Mouse (Mus musculus): Measurements from ENCODE around the gene Prr23a1.

The Prr23a1 gene

DNA sequence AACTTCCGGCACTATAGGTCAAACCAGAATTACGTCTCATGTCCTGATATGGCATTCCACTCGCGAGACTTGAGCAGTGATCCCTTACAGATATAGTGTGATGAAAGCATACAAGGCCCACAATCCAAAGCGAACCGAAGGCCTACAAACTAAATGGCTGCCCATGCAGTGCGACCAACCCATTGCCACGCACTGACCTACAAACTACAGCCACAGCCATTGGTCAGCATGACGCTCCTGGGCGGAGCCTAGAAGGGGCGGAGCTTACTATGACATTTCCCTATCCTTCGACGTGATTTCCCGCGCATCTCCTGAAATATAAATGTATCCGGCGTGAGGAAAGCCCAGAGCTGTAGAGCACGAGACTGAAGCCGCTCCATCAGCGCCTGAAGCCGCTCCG, at the start of gene Prr23a1:
Gene Prr23a1 (plus strand): TSS at position 387 of the 400 bp plus-strand sequence.
- DNase-seq (ENCODE audit: low spot score), result no peak

DNA sequence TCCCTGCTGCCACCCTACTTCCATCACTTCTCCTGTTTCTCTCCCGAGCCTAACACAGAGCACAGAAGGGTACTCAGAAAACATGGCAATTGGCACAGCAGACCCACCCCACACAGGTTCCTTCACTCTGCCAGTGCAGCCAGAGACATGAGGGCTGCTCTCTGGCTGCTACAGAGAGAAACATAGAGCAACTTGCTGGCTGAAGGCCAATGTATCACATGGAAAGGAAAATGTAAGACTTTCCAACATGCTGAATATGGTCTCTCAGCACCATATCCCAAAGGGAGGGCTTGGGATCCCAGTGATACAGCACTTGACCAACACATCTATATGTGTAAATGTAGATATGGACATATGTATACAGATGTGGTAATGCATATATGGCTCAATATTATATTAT, 43.3 kb upstream of the Prr23a1 start:
- DNase-seq (ENCODE audit: low spot score), result no peak

DNA sequence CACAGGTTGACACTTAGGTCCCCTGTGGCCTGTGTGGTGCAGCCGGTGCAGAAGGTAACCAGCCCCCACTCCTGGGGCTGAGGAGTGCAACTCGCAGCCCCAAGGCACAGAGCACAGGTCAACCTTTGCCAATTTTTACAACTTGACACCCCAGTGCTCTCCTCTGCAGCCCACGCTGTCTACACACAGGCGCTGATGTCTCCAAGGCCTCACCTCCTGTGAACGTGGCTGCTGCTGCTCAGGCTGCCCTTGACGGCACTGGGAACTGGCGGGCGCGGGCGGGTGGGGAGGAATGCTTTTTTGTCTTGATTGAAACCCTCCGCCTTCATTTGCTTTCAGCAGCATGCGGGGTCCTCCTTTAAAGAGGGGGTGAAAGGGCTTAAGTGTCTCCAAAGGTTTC, 38.3 kb upstream of the Prr23a1 start:
- DNase-seq (ENCODE audit: low spot score), result no peak

DNA sequence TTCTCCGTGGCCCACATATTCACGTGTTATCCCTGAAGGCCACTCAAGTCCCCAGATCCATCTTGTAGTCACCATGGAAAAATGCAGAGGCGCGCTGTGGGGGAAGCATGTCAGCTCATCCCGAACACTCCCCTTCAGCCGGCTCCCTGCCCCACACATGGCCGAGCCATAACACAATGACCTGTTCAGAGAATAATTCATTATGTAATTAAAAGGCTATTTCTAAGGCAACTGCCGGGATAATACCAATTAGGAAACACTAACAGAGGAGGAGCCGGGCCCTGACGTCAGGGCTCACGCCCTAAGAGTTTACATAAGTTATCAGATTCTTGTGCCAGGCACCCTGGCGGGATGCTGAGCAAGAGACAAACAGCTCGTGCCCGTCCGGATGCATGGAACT, 36.8 kb upstream of the Prr23a1 start:
- DNase-seq (ENCODE audit: low spot score), result no peak

DNA sequence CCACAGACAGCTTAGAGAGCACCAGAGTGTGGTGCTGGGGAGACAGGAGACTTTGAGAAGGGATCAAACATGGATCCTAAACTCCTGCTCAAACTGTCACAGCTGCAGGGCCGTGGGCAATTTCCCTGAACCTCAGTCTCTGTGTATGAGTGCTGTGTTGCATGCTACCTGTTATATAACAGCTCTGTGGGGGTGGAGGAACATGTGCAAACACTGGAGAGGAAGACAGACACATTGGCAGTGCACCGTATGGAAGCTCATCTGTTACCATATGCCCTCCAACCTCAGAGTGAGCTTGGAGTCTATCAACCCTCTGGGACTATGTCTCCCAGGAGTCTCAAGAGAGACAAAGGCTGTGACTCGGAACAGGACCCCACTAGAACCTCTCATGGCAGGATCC, 36.4 kb upstream of the Prr23a1 start:
- peak; percentile 18 for DNase-seq (ENCODE audit: low spot score)

DNA sequence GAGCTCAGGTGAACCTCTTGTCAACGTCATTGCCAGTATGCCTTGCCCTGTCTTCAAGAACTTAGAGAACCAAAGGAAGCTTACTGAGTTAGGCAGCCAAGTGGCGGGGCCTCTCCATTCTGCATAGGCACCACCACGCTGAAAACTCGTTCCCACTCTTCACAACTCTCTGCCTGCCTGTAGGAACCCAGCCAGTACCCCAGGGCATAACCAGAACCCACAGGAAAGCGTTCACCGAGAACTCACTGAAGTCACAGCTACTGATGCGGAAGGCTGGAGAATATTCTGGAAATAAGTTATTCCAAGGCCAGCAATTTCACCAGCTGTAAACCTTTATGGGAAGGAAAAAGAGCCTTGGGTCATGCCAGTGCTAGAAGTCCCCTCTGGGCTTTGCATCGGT, 34.7 kb upstream of the Prr23a1 start:
- no peak for DNase-seq (ENCODE audit: low spot score)

DNA sequence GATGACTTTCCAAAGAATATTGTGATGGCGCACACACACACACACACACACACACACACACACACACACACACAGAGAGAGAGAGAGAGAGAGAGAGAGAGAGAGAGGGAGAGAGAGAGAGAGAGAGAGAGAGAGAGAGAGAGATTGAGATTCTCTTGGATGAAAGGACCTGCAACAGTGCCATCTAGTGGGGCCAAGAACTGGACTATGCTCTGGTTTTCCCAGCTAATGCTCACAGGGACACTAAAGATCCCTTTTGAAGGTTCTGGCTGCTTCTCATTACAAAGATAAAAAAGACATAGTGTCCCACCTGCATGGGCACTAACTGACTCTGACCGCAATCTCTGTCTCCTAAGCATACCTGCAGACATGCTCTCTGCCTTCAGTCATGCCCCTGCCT, 32.8 kb upstream of the Prr23a1 start:
- DNase-seq (ENCODE audit: low spot score), result peak; percentile 29

DNA sequence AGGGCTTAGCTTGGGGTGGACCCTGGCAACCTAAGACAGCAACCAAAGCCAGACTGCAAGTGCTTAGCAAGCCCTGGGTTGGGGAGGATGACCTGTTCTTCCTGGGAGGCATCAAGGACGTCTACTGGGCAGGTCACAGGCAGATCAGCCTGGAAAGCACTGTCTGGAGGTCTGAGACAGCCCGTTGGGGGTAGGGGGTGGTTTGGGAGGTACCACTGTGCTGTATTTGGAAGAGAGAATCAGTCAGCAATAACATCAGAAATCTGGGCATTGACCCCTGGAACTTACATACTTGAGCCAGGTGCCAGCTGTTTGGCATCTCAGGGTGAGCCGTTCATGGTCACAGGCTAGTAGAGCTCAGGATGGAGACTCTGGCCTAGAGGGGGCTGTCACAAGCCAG, 26.2 kb upstream of the Prr23a1 start:
- DNase-seq (ENCODE audit: low spot score), result no peak

DNA sequence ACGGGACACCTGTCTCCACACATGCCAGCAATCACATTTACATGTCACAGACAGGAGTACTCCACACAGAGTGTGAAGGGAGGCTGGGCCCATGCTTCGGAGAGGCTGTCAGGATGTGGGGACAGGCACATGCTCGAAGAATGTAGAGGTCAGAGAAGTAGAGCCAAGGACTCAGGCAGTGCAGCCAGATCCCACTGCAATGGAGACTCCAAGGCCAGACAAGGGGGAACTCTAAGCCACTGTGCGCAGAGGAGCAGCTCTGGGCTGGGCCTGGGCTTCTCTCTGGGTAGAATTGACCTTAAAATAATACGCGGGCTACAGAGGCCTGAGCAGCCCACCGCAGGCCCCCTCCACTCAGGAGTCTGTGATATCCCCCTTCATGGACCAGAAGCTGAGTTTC, 24.7 kb upstream of the Prr23a1 start:
- no peak for DNase-seq (ENCODE audit: low spot score)

DNA sequence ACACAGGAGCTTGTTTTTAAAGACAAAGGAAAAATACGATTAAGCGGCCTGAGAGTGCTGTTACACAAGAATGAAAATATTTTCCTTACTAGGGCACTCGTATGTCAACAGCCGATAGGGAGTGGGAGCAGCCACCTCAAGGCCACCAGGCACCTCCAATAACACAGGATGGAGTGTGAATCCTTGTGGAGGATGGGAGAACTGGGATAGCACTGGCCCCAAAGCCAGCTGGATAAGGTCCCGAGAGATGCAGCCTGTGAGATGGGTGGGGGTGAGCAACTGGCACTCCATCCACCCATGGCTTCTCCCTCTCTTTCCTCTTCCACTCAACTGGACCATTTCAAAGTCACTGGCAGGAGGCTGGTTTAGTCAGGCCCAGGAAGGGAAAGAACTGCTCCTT, 23.3 kb upstream of the Prr23a1 start:
- no peak for DNase-seq (ENCODE audit: low spot score)

DNA sequence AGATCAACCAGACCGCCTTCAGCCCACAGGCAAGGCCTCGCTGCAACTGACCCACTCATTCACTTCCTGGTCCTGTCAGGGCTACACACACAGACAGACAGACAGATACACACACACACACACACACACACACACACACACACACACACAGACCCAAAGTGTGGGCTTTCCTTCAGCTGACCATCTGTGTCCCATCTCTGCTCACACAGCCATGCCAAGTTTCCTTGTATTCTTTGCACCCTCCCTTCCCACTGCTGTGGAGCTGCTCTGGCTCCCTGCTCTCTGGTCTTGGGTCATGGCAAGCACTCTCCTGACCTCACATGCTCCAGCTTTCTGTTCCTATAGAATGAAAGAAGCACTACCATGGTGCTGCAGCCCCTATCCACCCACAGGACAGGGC, 22.8 kb upstream of the Prr23a1 start:
- no peak for DNase-seq (ENCODE audit: low spot score)

DNA sequence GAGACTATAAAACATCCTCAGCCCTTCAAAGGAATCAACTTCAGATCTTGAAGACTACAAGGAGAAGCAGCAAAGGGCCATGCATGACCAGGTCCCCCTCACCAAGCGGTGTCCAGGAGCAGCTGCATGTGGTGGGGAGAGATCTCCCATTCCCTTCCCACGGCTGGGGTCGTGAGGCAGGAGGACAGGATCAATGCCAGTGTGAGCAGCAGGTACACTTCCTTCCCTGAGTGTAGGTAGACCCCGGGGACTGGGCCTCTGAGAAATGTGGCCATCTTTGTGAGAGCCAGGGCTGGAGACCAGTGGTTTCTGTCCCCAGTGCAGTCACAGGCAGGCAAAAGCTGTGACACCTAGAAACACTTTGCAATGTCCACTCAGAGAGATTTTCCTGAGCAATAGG, 21.8 kb upstream of the Prr23a1 start:
- no peak for DNase-seq (ENCODE audit: low spot score)

DNA sequence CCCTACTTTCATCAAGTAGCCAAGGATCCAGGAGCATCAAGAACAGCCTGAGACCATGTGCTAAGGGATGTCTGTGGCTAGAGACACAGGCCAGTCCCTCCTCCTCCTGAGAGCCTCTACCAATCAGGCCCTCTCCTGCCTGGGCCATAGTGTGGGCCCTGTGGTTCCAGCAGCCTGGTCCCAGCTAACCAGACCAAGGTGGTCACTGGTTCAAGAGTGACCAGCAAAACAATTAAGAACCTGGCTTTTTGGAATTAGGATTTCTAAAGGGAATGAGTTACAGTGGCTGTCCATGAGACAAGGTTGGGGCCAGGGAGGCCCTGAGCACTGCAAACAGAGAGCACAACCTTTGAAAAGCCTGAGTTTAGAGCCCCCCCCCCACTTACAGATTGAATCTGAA, 21.2 kb upstream of the Prr23a1 start:
- no peak for DNase-seq (ENCODE audit: low spot score)

DNA sequence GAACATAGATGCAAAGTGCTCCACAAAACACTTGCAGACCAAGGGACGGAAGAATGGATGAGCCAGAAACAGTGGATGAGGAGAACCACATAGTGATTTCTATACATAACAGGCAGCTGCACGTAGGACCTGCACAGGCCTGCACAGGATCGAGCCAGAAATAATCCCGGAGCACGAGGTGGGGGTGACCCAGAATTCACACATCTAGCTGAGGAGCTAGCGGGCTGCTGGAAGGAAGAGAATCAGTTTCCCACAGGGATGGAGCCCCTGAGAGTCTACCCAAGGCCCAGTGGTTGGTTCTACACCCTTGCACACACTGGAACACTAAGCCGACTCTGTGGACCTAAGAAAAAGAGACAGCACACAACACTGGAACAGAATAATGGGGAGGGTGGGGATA, 18.5 kb upstream of the Prr23a1 start:
- DNase-seq (ENCODE audit: low spot score), result no peak

DNA sequence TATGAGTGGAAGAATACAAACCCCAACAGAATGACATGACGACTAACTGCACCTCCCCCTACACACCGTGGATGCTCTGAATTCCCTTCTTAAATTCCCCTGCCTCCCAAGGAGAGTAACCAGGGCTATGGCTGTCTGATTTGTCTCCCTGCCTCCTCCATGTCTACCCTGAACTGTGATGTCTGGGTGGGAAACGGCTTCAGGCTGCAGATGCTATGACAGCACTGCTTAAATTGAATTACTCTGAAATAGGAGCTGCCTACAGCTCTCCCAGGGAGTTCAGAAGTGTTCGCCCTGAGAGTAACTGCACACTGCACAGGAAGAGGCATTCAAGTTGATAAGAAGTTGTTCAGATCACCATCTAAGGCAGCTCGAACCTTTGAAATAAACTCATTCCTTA, 12.8 kb upstream of the Prr23a1 start:
- DNase-seq (ENCODE audit: low spot score), result no peak

DNA sequence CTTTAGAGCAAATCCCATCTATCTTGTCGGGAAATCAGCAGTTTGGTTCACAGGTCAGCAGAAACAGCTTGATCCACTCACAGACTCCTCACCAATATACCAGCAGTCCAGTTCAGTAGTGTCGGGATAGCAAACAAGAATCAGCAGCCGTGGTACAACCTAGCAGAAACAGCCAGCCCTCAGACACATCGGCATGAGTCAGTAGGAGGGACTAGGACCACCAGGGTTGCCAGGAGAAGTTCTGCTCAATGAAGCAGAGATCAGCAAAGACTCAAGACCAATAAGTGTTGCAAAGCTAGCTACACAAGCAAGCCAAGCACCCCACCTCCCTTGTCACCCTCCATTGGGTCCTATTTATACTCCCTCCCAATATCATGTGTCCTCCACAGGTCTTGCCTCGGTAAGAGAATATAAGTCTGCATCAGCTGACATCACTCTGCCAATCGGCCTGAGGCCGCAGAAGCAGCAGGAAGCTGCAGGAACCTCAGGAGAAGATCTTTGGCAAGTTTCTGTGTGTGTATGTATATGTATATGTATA, 4.7 kb upstream of the Prr23a1 start:
- no peak for DNase-seq (ENCODE audit: low spot score)

DNA sequence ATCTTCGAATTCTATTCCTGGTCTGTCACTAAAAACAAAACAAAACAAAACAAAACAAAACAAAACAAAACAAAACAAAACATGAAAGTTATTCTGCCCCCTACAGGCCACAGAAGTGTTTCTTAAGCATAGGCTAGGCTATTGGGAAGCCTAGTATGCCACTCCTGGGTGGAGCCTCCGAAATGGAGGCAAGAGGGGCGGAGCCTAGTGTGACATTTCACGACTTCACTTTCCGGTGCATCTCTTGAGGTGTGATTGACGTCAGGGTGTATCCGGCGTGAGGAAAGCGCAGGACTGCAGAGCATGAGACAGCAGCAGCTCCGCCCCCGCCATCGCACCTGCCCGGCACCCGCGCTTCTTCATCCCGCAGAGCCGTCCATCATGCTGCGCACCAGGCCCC, 13.9 kb downstream of the Prr23a1 start, which contains the start of gene Prr23a2:
Gene Prr23a2 (plus strand): TSS at position 285 of the 400 bp plus-strand sequence.
- DNase-seq (ENCODE audit: low spot score), result no peak

DNA sequence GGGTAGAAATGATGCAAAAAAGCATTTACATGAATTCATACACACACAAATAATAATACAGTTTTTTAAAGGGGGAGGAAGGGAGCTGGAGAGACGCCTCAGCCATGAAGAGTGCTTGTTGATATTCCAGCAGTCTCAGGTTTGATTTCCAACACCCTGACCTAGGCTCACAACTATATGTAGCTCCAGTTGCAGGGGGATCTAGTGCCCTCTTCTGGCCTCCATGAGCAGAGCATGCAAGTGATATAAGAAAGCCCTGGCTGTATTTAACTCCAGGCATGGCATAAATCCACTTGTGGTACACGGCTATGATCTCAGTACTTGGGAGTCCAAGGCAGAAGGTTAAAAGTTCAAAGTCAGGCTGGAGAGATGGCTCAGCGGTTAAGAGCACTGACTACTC, 21.2 kb downstream of the Prr23a1 start:
- DNase-seq (ENCODE audit: low spot score), result no peak

DNA sequence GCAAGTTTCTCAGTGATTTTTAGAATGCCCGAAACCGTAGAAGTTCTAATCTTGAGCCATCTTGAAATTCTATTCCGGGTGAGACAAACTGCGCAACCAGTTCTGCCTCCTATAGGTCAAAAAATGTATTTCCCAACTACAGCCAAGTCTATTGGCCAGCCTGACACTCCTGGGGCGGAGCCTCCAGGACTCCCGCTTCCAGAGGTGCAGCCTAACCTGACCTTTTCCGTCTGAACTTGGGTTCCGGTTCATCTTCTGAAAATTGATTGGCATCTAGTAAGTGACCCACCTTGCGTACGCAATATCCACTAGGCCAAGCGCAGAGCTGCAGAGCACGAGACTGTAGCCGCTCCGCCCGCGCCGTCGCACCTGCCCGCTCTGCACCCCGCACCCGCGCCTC, 22.3 kb downstream of the Prr23a1 start, which contains the start of gene Prr23a3:
Gene Prr23a3 (plus strand): TSS at position 197 of the 400 bp plus-strand sequence.
- DNase-seq (ENCODE audit: low spot score), result no peak
